ENCODE assay signal across 17 mouse cellular contexts in genomic region chr1:44576001-44576400, GRCm38 (mm10). TPM values are rescaled to one million over a fixed set of nuclear protein-coding genes. Genes with fewer than 3 reads are reported as not detected.
A peak's percentile ranks its signal among the peaks of the same experiment; 100 is the strongest.
DNase-seq lines count a peak whose midpoint lies in the region; ATAC-seq and TF ChIP-seq lines count a peak whose summit lies in the region.
"Had no signal": no experiment of that assay in that cellular context is flagged by ENCODE, and none has a peak within 500 bp of the region (broad histone marks: within the 10 kb centered on the region; RNA-seq: fewer than 3 reads in every experiment).

No protein-coding gene starts in this region.

- POLR2A ChIA-PET in Patski (lab: Charles Lee) = no interaction called here

- H3K9me3 ChIP-seq in liver, embryonic 11.5 days (ENCODE audit: control insufficient read depth, low read length) = no peaks in the 10 kb centered on the region
- H3K9me3 ChIP-seq in kidney, embryonic 14.5 days (ENCODE audit: control insufficient read depth, low read length) = no peaks in the 10 kb centered on the region
- H3K9me3 ChIP-seq: hindbrain, embryonic 12.5 days; liver, embryonic 12.5 days; neural tube, embryonic 13.5 days had no signal

- no peaks in the 10 kb centered on the region for H3K36me3 ChIP-seq in liver, adult 2 months (ENCODE audit: control insufficient read depth, insufficient read depth, low read length)
- H3K36me3 ChIP-seq in liver, embryonic 11.5 days (ENCODE audit: control insufficient read depth, insufficient read depth, low read length) = no peaks in the 10 kb centered on the region
- H3K36me3 ChIP-seq in kidney, embryonic 14.5 days (ENCODE audit: control insufficient read depth, insufficient read depth, low read length) = no peaks in the 10 kb centered on the region
- H3K36me3 ChIP-seq: hindbrain, embryonic 12.5 days; liver, embryonic 12.5 days; neural tube, embryonic 13.5 days had no signal

- no peak overlapping the region for H3K27ac ChIP-seq in liver, adult 2 months (replicated peaks; ENCODE audit: insufficient read depth, low read depth, low read length)
- H3K27ac ChIP-seq in liver, embryonic 11.5 days (ENCODE audit: low read depth, low read length) = no peak overlapping the region
- no peak overlapping the region for H3K27ac ChIP-seq in kidney, embryonic 14.5 days (ENCODE audit: low read depth, low read length)
- H3K27ac ChIP-seq: heart, adult 2 months; hindbrain, embryonic 12.5 days; liver, embryonic 12.5 days; neural tube, embryonic 13.5 days had no signal

- DNase-seq in liver, adult 2 months (ENCODE audit: extremely low read depth, low read depth, low spot score) = peak; percentile 8
- DNase-seq in liver, embryonic 11.5 days (ENCODE audit: low spot score) = no peak
- DNase-seq in Patski (ENCODE audit: low read depth, low spot score) = no peak
- peak; percentile 70 for DNase-seq in retina, embryonic 14.5 days (ENCODE audit: low spot score)
- DNase-seq in right cerebral cortex, postnatal 10 days (ENCODE audit: low spot score in 2 of 2) = no peak
- no peak for DNase-seq in urinary bladder, postnatal 10 days (ENCODE audit: low spot score)
- DNase-seq: cerebellum, postnatal 14 days; heart, adult 2 months; left cerebral cortex, postnatal 4 days; lung, postnatal 10 days; thymus, postnatal 4 days had no signal

- no peaks in the 10 kb centered on the region for H3K4me1 ChIP-seq in liver, adult 2 months (ENCODE audit: control insufficient read depth, insufficient read depth, low read length)
- no peaks in the 10 kb centered on the region for H3K4me1 ChIP-seq in liver, embryonic 11.5 days (replicated peaks; ENCODE audit: control insufficient read depth, insufficient read depth, low read length)
- no peaks in the 10 kb centered on the region for H3K4me1 ChIP-seq in kidney, embryonic 14.5 days (ENCODE audit: control insufficient read depth, insufficient read depth, low read length)
- H3K4me1 ChIP-seq: hindbrain, embryonic 12.5 days; liver, embryonic 12.5 days; neural tube, embryonic 13.5 days had no signal

- H3K27me3 ChIP-seq in liver, adult 2 months (ENCODE audit: control insufficient read depth, insufficient read depth, low read length) = no peaks in the 10 kb centered on the region
- H3K27me3 ChIP-seq in liver, embryonic 11.5 days (replicated peaks; ENCODE audit: control insufficient read depth, insufficient read depth, low read length) = no peaks in the 10 kb centered on the region
- no peaks in the 10 kb centered on the region for H3K27me3 ChIP-seq in Patski
- no peaks in the 10 kb centered on the region for H3K27me3 ChIP-seq in kidney, embryonic 14.5 days (ENCODE audit: control insufficient read depth, insufficient read depth, low read length)
- H3K27me3 ChIP-seq: hindbrain, embryonic 12.5 days; liver, embryonic 12.5 days; neural tube, embryonic 13.5 days had no signal

- in situ Hi-C loops in Patski (cut with MboI; ENCODE audit: low pct_unique_long_range_greater_than_20kb) = no loop called here

- no peak overlapping the region for H3K4me2 ChIP-seq in liver, embryonic 11.5 days
- H3K4me2 ChIP-seq in kidney, embryonic 14.5 days (replicated peaks; ENCODE audit: low read depth, low read length) = no peak overlapping the region
- H3K4me2 ChIP-seq: hindbrain, embryonic 12.5 days; liver, embryonic 12.5 days; neural tube, embryonic 13.5 days had no signal

- TF ChIP-seq CTCF in liver, adult 2 months (IDR thresholded peaks at IDR 0.05; ENCODE audit: low read depth, low read length) = no peak
- TF ChIP-seq CTCF in Patski (IDR thresholded peaks at IDR 0.05) = no peak

- 81% methylated on average over 1 of the region's 1 CpGs for WGBS in liver, adult 2 months
- WGBS in liver, embryonic 11.5 days = 83% methylated on average over 1 of the region's 1 CpGs
- whole genome bisulfite sequencing in kidney, embryonic 14.5 days = 18% methylated on average over 1 of the region's 1 CpGs

- no peak overlapping the region for H3K9ac ChIP-seq in liver, adult 2 months (ENCODE audit: low read depth, low read length)
- H3K9ac ChIP-seq in liver, embryonic 11.5 days (ENCODE audit: low read depth, low read length) = no peak overlapping the region
- H3K9ac ChIP-seq in kidney, embryonic 14.5 days (ENCODE audit: low read depth, low read length) = no peak overlapping the region
- H3K9ac ChIP-seq: hindbrain, embryonic 12.5 days; liver, embryonic 12.5 days; neural tube, embryonic 13.5 days had no signal

- CTCF ChIA-PET in Patski (lab: Charles Lee) = no interaction called here

- TF ChIP-seq POLR2A in liver, adult 2 months (IDR thresholded peaks at IDR 0.05; ENCODE audit: extremely low read depth, insufficient read depth, low read length) = no peak

- no peaks in the 10 kb centered on the region for H3K79me2 ChIP-seq in liver, adult 2 months (ENCODE audit: control insufficient read depth, insufficient read depth, low read length)

- no peak for ATAC-seq in liver, embryonic 11.5 days (replicated peaks; ENCODE audit: low FRiP score)
- peak; percentile 71 for ATAC-seq in Patski
- peak; percentile 71; the same call in 1 of the 2 replicates for ATAC-seq in kidney, embryonic 14.5 days (ENCODE audit: low FRiP score, low TSS enrichment)
- ATAC-seq: forebrain, embryonic 16.5 days; inflammation-experienced regulatory T-cells, adult 6 months; liver, embryonic 12.5 days had no signal

- no peak overlapping the region for H3K4me3 ChIP-seq in liver, adult 2 months (ENCODE audit: insufficient read depth, low read depth, low read length)
- H3K4me3 ChIP-seq in liver, embryonic 11.5 days (ENCODE audit: low read depth, low read length) = no peak overlapping the region
- no peak overlapping the region for H3K4me3 ChIP-seq in kidney, embryonic 14.5 days (ENCODE audit: low read length)
- H3K4me3 ChIP-seq: heart, adult 2 months; hindbrain, embryonic 12.5 days; liver, embryonic 12.5 days; neural tube, embryonic 13.5 days had no signal

RNA-seq across cellular contexts. Expression of gene Gulp1, which starts 24.7 kb away (rescaled TPM):
- 0.46 and 0.74 TPM in 2 replicates for total RNA-seq in liver, adult 2 months (2014; rRNA removed)
- 0.06 and 0.42 TPM in 2 replicates for polyA plus RNA-seq in liver, adult 2 months (2012; rRNA removed)
- polyA plus RNA-seq in liver, embryonic 11.5 days (2014; fragmentation: Nextera tagmentation; extraction: Ambion mirVana) = 4.5 and 5.4 TPM in 2 replicates
- polyA plus RNA-seq in Patski (2021) = 100 TPM
- 21.7 and 23.6 TPM in 2 replicates for polyA plus RNA-seq in kidney, embryonic 14.5 days (2014; fragmentation: Nextera tagmentation; extraction: Ambion mirVana)
- polyA plus RNA-seq: inflammation-experienced regulatory T-cells, adult 6 months had no signal

Comparison
In these comparisons a context has a peak if more than half of its experiments do, and no peak if none do; other contexts are left out.
1. DNase-seq: peak in liver, adult 2 months (single experiment) and retina, embryonic 14.5 days (single experiment); none in liver, embryonic 11.5 days (single experiment), Patski (single experiment), right cerebral cortex, postnatal 10 days (0 of 2) and urinary bladder, postnatal 10 days (single experiment).